Mouse (Mus musculus) lung, postnatal 4 days (tissue): ENCODE results near the gene Rps6kl1.

Experiments used
- DNase-seq, 2 experiments: peaks; one replicate each; pipeline ENCODE4 v3.0.0; 2021

Rps6kl1 gene

GRCm38 (mm10) chr12:85135513-85136470, 15.3 kb downstream of the Rps6kl1 start:
- DNase-seq, result peak in 1 of 2 experiments; percentile 50

- DNase-seq, result no peak
Measured at GRCm38 (mm10) chr12:85134043-85134794, 16.8 kb downstream of the Rps6kl1 start.

- DNase-seq, result no peak
Measured at GRCm38 (mm10) chr12:85131361-85131760, 19.7 kb downstream of the Rps6kl1 start.

GRCm38 (mm10) chr12:85129426-85129978, 21.6 kb downstream of the Rps6kl1 start:
- no peak for DNase-seq

GRCm38 (mm10) chr12:85126986-85127603, 24.0 kb downstream of the Rps6kl1 start:
- no peak for DNase-seq

- no peak for DNase-seq
Measured at GRCm38 (mm10) chr12:85124751-85125150, 26.3 kb downstream of the Rps6kl1 start.

- DNase-seq, result no peak
Measured at GRCm38 (mm10) chr12:85123645-85124044, 27.4 kb downstream of the Rps6kl1 start.

GRCm38 (mm10) chr12:85123108-85123530, 27.9 kb downstream of the Rps6kl1 start:
- DNase-seq, result no peak

GRCm38 (mm10) chr12:85121806-85122459, 29.1 kb downstream of the Rps6kl1 start:
- no peak for DNase-seq

- peak; percentile 51 to 67 for DNase-seq
Measured at GRCm38 (mm10) chr12:85115678-85116077, 35.4 kb downstream of the Rps6kl1 start.

- DNase-seq, result no peak
Measured at GRCm38 (mm10) chr12:85113917-85114316, 37.1 kb downstream of the Rps6kl1 start.

GRCm38 (mm10) chr12:85113337-85113736, 37.7 kb downstream of the Rps6kl1 start:
- no peak for DNase-seq

GRCm38 (mm10) chr12:85112550-85113251, 38.4 kb downstream of the Rps6kl1 start:
- no peak for DNase-seq

GRCm38 (mm10) chr12:85110698-85111592, 40.1 kb downstream of the Rps6kl1 start, which contains the start of the genes Prox2 and Dlst:
TSS of gene Prox2 (minus strand) at chr12:85110759.
TSS of gene Dlst (plus strand) at chr12:85110833.
- DNase-seq, result peak; percentile 93 to 94

GRCm38 (mm10) chr12:85110011-85110697, 40.9 kb downstream of the Rps6kl1 start:
- DNase-seq, result peak in 1 of 2 experiments; percentile 21

GRCm38 (mm10) chr12:85109426-85109825, 41.6 kb downstream of the Rps6kl1 start:
- no peak for DNase-seq

- no peak for DNase-seq
Measured at GRCm38 (mm10) chr12:85108643-85109042, 42.4 kb downstream of the Rps6kl1 start.

GRCm38 (mm10) chr12:85106292-85106691, 44.8 kb downstream of the Rps6kl1 start:
- DNase-seq, result no peak

GRCm38 (mm10) chr12:85104789-85105188, 46.3 kb downstream of the Rps6kl1 start:
- no peak for DNase-seq

GRCm38 (mm10) chr12:85103096-85103495, 48.0 kb downstream of the Rps6kl1 start:
- no peak for DNase-seq
